ENCODE assay signal across 11 mouse cellular contexts in genomic region chr9:66822255-66822654, GRCm38 (mm10). TPM values are rescaled to one million over a fixed set of nuclear protein-coding genes. Genes with fewer than 3 reads are reported as not detected.
A peak's percentile ranks its signal among the peaks of the same experiment; 100 is the strongest.
DNase-seq lines count a peak whose midpoint lies in the region; ATAC-seq and TF ChIP-seq lines count a peak whose summit lies in the region.
"Not testable (repeated sequence)": the region's sequence is repeated elsewhere in the genome, so short reads cannot be mapped to it uniquely, and the experiment has no call there.
"Had no signal": no experiment of that assay in that cellular context is flagged by ENCODE, and none has a peak within 500 bp of the region (broad histone marks: within the 10 kb centered on the region; RNA-seq: fewer than 3 reads in every experiment).

No protein-coding gene starts in this region.

- H3K79me2 ChIP-seq in CH12.LX (replicated peaks; ENCODE audit: control insufficient read depth, extremely low read depth, insufficient read depth, poor library complexity, severe bottlenecking) = not testable (repeated sequence)

- H3K27me3 ChIP-seq in CH12.LX (replicated peaks); hindbrain, postnatal 0 days (ENCODE audit: insufficient read depth, low read length); liver, embryonic 14.5 days (ENCODE audit: control insufficient read depth, insufficient read depth, low read length); thymus, adult 2 months (ENCODE audit: control insufficient read depth, insufficient read depth, low read length): not testable (repeated sequence)

- in situ Hi-C loops in CH12.LX (cut with MboI; ENCODE audit: low pct_ligation_motif_present, low pct_unique_long_range_greater_than_20kb, low sequenced_read_pairs) = not testable (repeated sequence)

- not testable (repeated sequence) for TF ChIP-seq RAD21 in CH12.LX (IDR thresholded peaks at IDR 0.05; ENCODE audit: low read depth, low read length)

- H3K9ac ChIP-seq in CH12.LX (ENCODE audit: insufficient read depth, low read depth); hindbrain, postnatal 0 days (replicated peaks; ENCODE audit: low read length); liver, embryonic 14.5 days (replicated peaks): not testable (repeated sequence)

- not testable (repeated sequence) for H3K27ac ChIP-seq in CH12.LX (ENCODE audit: insufficient read depth, low read depth); hindbrain, postnatal 0 days; liver, embryonic 14.5 days; thymus, adult 2 months (ENCODE audit: control insufficient read depth, insufficient read depth, low read length)

- not testable (repeated sequence) for H3K36me3 ChIP-seq in CH12.LX (replicated peaks in 1 of 2; ENCODE audit: control insufficient read depth in 1 of 2, insufficient read depth in 1 of 2, low read length in 1 of 2); hindbrain, postnatal 0 days (ENCODE audit: insufficient read depth, low read length); liver, embryonic 14.5 days (replicated peaks; ENCODE audit: control insufficient read depth, insufficient read depth, low read depth); thymus, adult 2 months (ENCODE audit: control insufficient read depth, insufficient read depth, low read length)

- WGBS in hindbrain, postnatal 0 days = no CpG with 5 or more reads among the region's 5 CpGs
- no CpG with 5 or more reads among the region's 5 CpGs for WGBS in liver, embryonic 14.5 days (ENCODE audit: insufficient replicate concordance)
- 63% methylated on average over 1 of the region's 5 CpGs for WGBS in thymus, adult 2 months

- H3K4me1 ChIP-seq in CH12.LX (ENCODE audit: control insufficient read depth in 1 of 2, insufficient read depth in 2 of 2); hindbrain, postnatal 0 days (ENCODE audit: insufficient read depth, low read length); liver, embryonic 14.5 days (replicated peaks; ENCODE audit: control insufficient read depth in 2 of 2, insufficient read depth in 2 of 2, low read length in 1 of 2); thymus, adult 2 months (replicated peaks; ENCODE audit: control insufficient read depth, insufficient read depth, low read length): not testable (repeated sequence)

- not testable (repeated sequence) for H3K4me3 ChIP-seq in CH12.LX (replicated peaks in 1 of 3; ENCODE audit: low read depth in 2 of 3, low read length in 2 of 3, poor library complexity in 1 of 3); hindbrain, postnatal 0 days (ENCODE audit: low read length); liver, embryonic 14.5 days (ENCODE audit: insufficient read depth in 1 of 2, low read depth in 2 of 2, low read length in 2 of 2); thymus, adult 2 months (ENCODE audit: control insufficient read depth, insufficient read depth, low read length)

- ATAC-seq in common myeloid progenitor, adult 5-6 weeks (replicated peaks; ENCODE audit: low read depth, poor library complexity, severe bottlenecking) = peak; percentile 67
- not testable (repeated sequence) for ATAC-seq in hindbrain, postnatal 0 days; liver, embryonic 14.5 days (ENCODE audit: insufficient read depth)
- 0 out of 2 replicates have a peak, but pooled peaks have one; percentile 44 for ATAC-seq in megakaryocyte progenitor cell, adult 5-6 weeks (replicated peaks; ENCODE audit: poor library complexity)

- H3K9me3 ChIP-seq in CH12.LX (replicated peaks; ENCODE audit: low read length); hindbrain, postnatal 0 days (ENCODE audit: low read length); liver, embryonic 14.5 days (ENCODE audit: control insufficient read depth, low read length): not testable (repeated sequence)

- not testable (repeated sequence) for TF ChIP-seq POLR2A in CH12.LX (IDR thresholded peaks at IDR 0.05; ENCODE audit: low read depth, low read length); thymus, adult 2 months (IDR thresholded peaks at IDR 0.05; ENCODE audit: control insufficient read depth, extremely low read depth, insufficient read depth, low read length, poor library complexity)

- not testable (repeated sequence) for H3K4me2 ChIP-seq in CH12.LX (ENCODE audit: insufficient read depth, low read depth, poor library complexity, severe bottlenecking); hindbrain, postnatal 0 days (ENCODE audit: low read depth, low read length); liver, embryonic 14.5 days (ENCODE audit: low read depth)

- not testable (repeated sequence) for TF ChIP-seq EP300 in CH12.LX (IDR thresholded peaks at IDR 0.05; ENCODE audit: low read length); liver, embryonic 14.5 days (IDR thresholded peaks at IDR 0.05; ENCODE audit: low read depth)

- not testable (repeated sequence) for DNase-seq in CH12.LX (ENCODE audit: extremely low read depth); hindbrain, postnatal 0 days (ENCODE audit: low spot score); liver, embryonic 14.5 days (ENCODE audit: low read depth in 3 of 3, low spot score in 3 of 3)
- DNase-seq in thymus, adult 2 months = peak; percentile 11
- peak; percentile 60 for DNase-seq in thymus, postnatal 4 days

- peak in 1 of 2 experiments; percentile 39; a peak in 2 of 4 replicates for TF ChIP-seq CTCF in CH12.LX (conservative IDR thresholded peaks at IDR 0.05 in 1 of 2, IDR thresholded peaks at IDR 0.05 in 1 of 2; ENCODE audit: low read depth in 2 of 2, low read length in 2 of 2)
- peak; percentile 25; the same call in 1 of the 2 replicates for TF ChIP-seq CTCF in hindbrain, postnatal 0 days (IDR thresholded peaks at IDR 0.05; ENCODE audit: low read depth)
- TF ChIP-seq CTCF in liver, embryonic 14.5 days (IDR thresholded peaks at IDR 0.05; ENCODE audit: low read depth) = 0 out of 2 replicates have a peak, but pooled peaks have one; percentile 22
- TF ChIP-seq CTCF in thymus, adult 2 months (IDR thresholded peaks at IDR 0.05; ENCODE audit: borderline replicate concordance, control insufficient read depth, extremely low read depth, insufficient read depth, low read length, poor library complexity) = not testable (repeated sequence)

- dilution Hi-C loops in CH12.LX (cut with MboI; ENCODE audit: extremely low pct_ligation_motif_present, extremely low pct_unique_long_range_greater_than_20kb, low sequenced_read_pairs) = not testable (repeated sequence)

TF ChIP-seq in CH12.LX, 34 proteins besides CTCF, POLR2A, EP300 and RAD21:
- TF ChIP-seq SMC3 (IDR thresholded peaks at IDR 0.05; ENCODE audit: low read depth, low read length) = peak; percentile 16; the same call in 1 of the 2 replicates

RNA-seq across cellular contexts. Expression of gene Aph1c, which starts 12.3 kb away (rescaled TPM):
- total RNA-seq in CH12.LX (2012; rRNA removed) (0.34 and 0.89 TPM in 2 replicates), CH12.LX (2014; rRNA removed) (0.07 TPM in 1 of 2 replicates, not detected in the other)
- 0.10 and 0.53 TPM in 2 replicates for polyA plus RNA-seq in CH12.LX (2012; ENCODE audit: insufficient read length, low read depth)
- 0.87 and 1.3 TPM in 2 replicates for total RNA-seq in common myeloid progenitor, adult 5-6 weeks (2017)
- 2.1 and 3.1 TPM in 2 replicates for total RNA-seq in hindbrain, postnatal 0 days (2014; rRNA removed)
- polyA plus RNA-seq in hindbrain, postnatal 0 days (2015; fragmentation: Nextera tagmentation; extraction: Ambion mirVana) = 5.3 and 6.3 TPM in 2 replicates
- 0.77 and 0.80 TPM in 2 replicates for polyA plus RNA-seq in liver, embryonic 14.5 days (2012; rRNA removed)
- 2.4 and 2.5 TPM in 2 replicates for polyA plus RNA-seq in liver, embryonic 14.5 days (2014; fragmentation: Nextera tagmentation; extraction: Ambion mirVana)
- 4.1 and 7.4 TPM in 2 replicates for total RNA-seq in megakaryocyte progenitor cell, adult 5-6 weeks (2015)
- 0.96 and 3.0 TPM in 2 replicates for total RNA-seq in megakaryocyte progenitor cell, adult 5-6 weeks (2017)
- polyA plus RNA-seq in thymus, adult 2 months (2012; rRNA removed) = 1.1 and 1.5 TPM in 2 replicates
- polyA plus RNA-seq: erythroblast, embryonic 14.5 days had no signal

RNA-seq across cellular contexts. Expression of gene Gm10647, which starts 25.4 kb away (rescaled TPM):
- total RNA-seq in CH12.LX (2012; rRNA removed) = not detected in 2 replicates
- not detected in 2 replicates for total RNA-seq in CH12.LX (2014; rRNA removed)
- not detected in 2 replicates for polyA plus RNA-seq in CH12.LX (2012; ENCODE audit: insufficient read length, low read depth)
- 0.14 TPM in 1 of 2 replicates, not detected in the other for total RNA-seq in common myeloid progenitor, adult 5-6 weeks (2017)
- 0.29 and 0.99 TPM in 2 replicates for total RNA-seq in hindbrain, postnatal 0 days (2014; rRNA removed)
- 0.45 and 0.55 TPM in 2 replicates for polyA plus RNA-seq in hindbrain, postnatal 0 days (2015; fragmentation: Nextera tagmentation; extraction: Ambion mirVana)
- 0.05 and 0.06 TPM in 2 replicates for polyA plus RNA-seq in liver, embryonic 14.5 days (2012; rRNA removed)
- polyA plus RNA-seq in liver, embryonic 14.5 days (2014; fragmentation: Nextera tagmentation; extraction: Ambion mirVana) = 0.08 and 0.11 TPM in 2 replicates
- not detected in 2 replicates for total RNA-seq in megakaryocyte progenitor cell, adult 5-6 weeks (2015)
- 0.10 TPM in 1 of 2 replicates, not detected in the other for total RNA-seq in megakaryocyte progenitor cell, adult 5-6 weeks (2017)
- 0.07 TPM in 1 of 2 replicates, not detected in the other for polyA plus RNA-seq in thymus, adult 2 months (2012; rRNA removed)
- total RNA-seq: gastrocnemius, postnatal 36 days; heart, adult 18-20 months had no signal
- polyA plus RNA-seq: adrenal gland, adult 2 months; erythroblast, embryonic 14.5 days had no signal

RNA-seq across cellular contexts. Expression of gene Aph1b, which starts 27.0 kb away (rescaled TPM):
- 0.46 and 0.93 TPM in 2 replicates for total RNA-seq in CH12.LX (2012; rRNA removed)
- total RNA-seq in CH12.LX (2014; rRNA removed) = 0.68 and 0.92 TPM in 2 replicates
- polyA plus RNA-seq in CH12.LX (2012; ENCODE audit: insufficient read length, low read depth) = 0.23 and 0.91 TPM in 2 replicates
- 0.39 and 0.78 TPM in 2 replicates for total RNA-seq in common myeloid progenitor, adult 5-6 weeks (2017)
- 26.5 and 26.8 TPM in 2 replicates for total RNA-seq in hindbrain, postnatal 0 days (2014; rRNA removed)
- 15.1 and 15.6 TPM in 2 replicates for polyA plus RNA-seq in hindbrain, postnatal 0 days (2015; fragmentation: Nextera tagmentation; extraction: Ambion mirVana)
- 0.32 and 0.46 TPM in 2 replicates for polyA plus RNA-seq in liver, embryonic 14.5 days (2012; rRNA removed)
- polyA plus RNA-seq in liver, embryonic 14.5 days (2014; fragmentation: Nextera tagmentation; extraction: Ambion mirVana) = 1.3 and 1.5 TPM in 2 replicates
- 1.3 TPM in 2 replicates for total RNA-seq in megakaryocyte progenitor cell, adult 5-6 weeks (2015)
- total RNA-seq in megakaryocyte progenitor cell, adult 5-6 weeks (2017) = 0.30 and 1.2 TPM in 2 replicates
- polyA plus RNA-seq in thymus, adult 2 months (2012; rRNA removed) = 1.2 and 1.8 TPM in 2 replicates

Comparison
In these comparisons a context has a peak if more than half of its experiments do, and no peak if none do; other contexts are left out.
1. RNA of gene Aph1b, which starts 27.0 kb away (total RNA-seq): 26.5 to 26.8 TPM in hindbrain, postnatal 0 days; 0.30 to 1.3 TPM in megakaryocyte progenitor cell, adult 5-6 weeks, 0.46 to 0.93 TPM in CH12.LX and 0.39 to 0.78 TPM in common myeloid progenitor, adult 5-6 weeks; every median in the first group is over 10 times any median in the second.